Comparison of ENCODE assay signal across 39 mouse cellular contexts in genomic region chr10:78594566-78594965, GRCm38 (mm10). TPM values are rescaled to one million over a fixed set of nuclear protein-coding genes. Genes with fewer than 3 reads are reported as not detected.
DNase-seq lines count a peak whose midpoint lies in the region; ATAC-seq and TF ChIP-seq lines count a peak whose summit lies in the region.
"Had no signal": no experiment of that assay in that cellular context is flagged by ENCODE, and none has a peak within 500 bp of the region (broad histone marks: within the 10 kb centered on the region; RNA-seq: fewer than 3 reads in every experiment).

No protein-coding gene starts in this region.

- peak; percentile 80 for DNase-seq in CD4-positive helper T cell, adult 2 months (ENCODE audit: low read depth, low spot score)
- peak; percentile 58 for DNase-seq in T-cell, adult 2 months (ENCODE audit: low spot score)
- DNase-seq in naive thymus-derived CD4-positive, alpha-beta T cell, adult 2 months (ENCODE audit: low read depth), result peak; percentile 78
- DNase-seq in layer of hippocampus, adult 2 months (ENCODE audit: low spot score in 2 of 2), result no peak
- DNase-seq in lung, postnatal 4 days, result no peak
- DNase-seq: adrenal gland, postnatal 25 days; cerebellum, adult 11-12 months; cerebellum, postnatal 10 days; gastrocnemius, adult 2 months; heart, adult 2 months; heart, postnatal 10 days; lung, postnatal 36 days; right cerebral cortex, postnatal 25 days; spleen, adult 18-20 months had no signal

- ATAC-seq in intestine, embryonic 16.5 days, result peak; percentile 16; the same call in 1 of the 2 replicates
- ATAC-seq in intestine, embryonic 15.5 days, result no peak
- ATAC-seq: forebrain, embryonic 16.5 days; midbrain, embryonic 13.5 days had no signal

- H3K27me3 ChIP-seq in intestine, embryonic 16.5 days (replicated peaks; ENCODE audit: control insufficient read depth, insufficient read depth, low read length), result no peaks in the 10 kb centered on the region
- no peaks in the 10 kb centered on the region for H3K27me3 ChIP-seq in intestine, embryonic 15.5 days (replicated peaks)
- H3K27me3 ChIP-seq: embryonic facial prominence, embryonic 13.5 days; heart, embryonic 13.5 days; limb, embryonic 13.5 days; lung, embryonic 15.5 days; midbrain, embryonic 13.5 days had no signal

- H3K9ac ChIP-seq in intestine, embryonic 16.5 days (ENCODE audit: low read depth, low read length), result no peak overlapping the region
- no peak overlapping the region for H3K9ac ChIP-seq in intestine, embryonic 15.5 days
- H3K9ac ChIP-seq: embryonic facial prominence, embryonic 13.5 days; heart, embryonic 13.5 days; hindbrain, embryonic 15.5 days; limb, embryonic 13.5 days; lung, embryonic 15.5 days; midbrain, embryonic 13.5 days had no signal

- H3K27ac ChIP-seq in intestine, embryonic 16.5 days (ENCODE audit: low read length), result 0 out of 2 replicates have a peak overlapping the region, but pooled peaks have one; percentile 3
- H3K27ac ChIP-seq in intestine, embryonic 15.5 days, result no peak overlapping the region
- H3K27ac ChIP-seq in layer of hippocampus, adult 2 months, result no peak overlapping the region
- H3K27ac ChIP-seq: embryonic facial prominence, embryonic 13.5 days; forebrain, embryonic 10.5 days; gastrocnemius, adult 2 months; heart, adult 2 months; heart, embryonic 13.5 days; hindbrain, embryonic 10.5 days; hindbrain, embryonic 15.5 days; limb, embryonic 13.5 days; lung, embryonic 15.5 days; midbrain, embryonic 13.5 days had no signal

- no peak for TF ChIP-seq CTCF in layer of hippocampus, adult 2 months (conservative IDR thresholded peaks at IDR 0.05)

- H3K9me3 ChIP-seq in intestine, embryonic 16.5 days (ENCODE audit: control insufficient read depth, low read length), result no peaks in the 10 kb centered on the region
- H3K9me3 ChIP-seq in intestine, embryonic 15.5 days, result no peaks in the 10 kb centered on the region
- H3K9me3 ChIP-seq: embryonic facial prominence, embryonic 13.5 days; forebrain, embryonic 10.5 days; heart, embryonic 13.5 days; hindbrain, embryonic 10.5 days; hindbrain, embryonic 15.5 days; limb, embryonic 13.5 days; lung, embryonic 15.5 days; megakaryocyte, embryonic 14.5 days; midbrain, embryonic 13.5 days had no signal

- no peak overlapping the region for H3K4me2 ChIP-seq in intestine, embryonic 16.5 days (ENCODE audit: low read depth, low read length)
- no peak overlapping the region for H3K4me2 ChIP-seq in intestine, embryonic 15.5 days (replicated peaks)
- H3K4me2 ChIP-seq: embryonic facial prominence, embryonic 13.5 days; heart, embryonic 13.5 days; hindbrain, embryonic 15.5 days; limb, embryonic 13.5 days; liver, embryonic 11.5 days; lung, embryonic 15.5 days; midbrain, embryonic 13.5 days had no signal

- no peaks in the 10 kb centered on the region for H3K36me3 ChIP-seq in intestine, embryonic 16.5 days (ENCODE audit: control insufficient read depth, insufficient read depth, low read length)
- no peaks in the 10 kb centered on the region for H3K36me3 ChIP-seq in intestine, embryonic 15.5 days
- H3K36me3 ChIP-seq: hindbrain, embryonic 15.5 days; midbrain, embryonic 13.5 days had no signal

- peaks cover 8% of the 10 kb centered on the region for H3K4me1 ChIP-seq in intestine, embryonic 16.5 days (ENCODE audit: control insufficient read depth, insufficient read depth, low read length)
- H3K4me1 ChIP-seq in intestine, embryonic 15.5 days (replicated peaks), result no peaks in the 10 kb centered on the region

- no peak overlapping the region for H3K4me3 ChIP-seq in intestine, embryonic 16.5 days (ENCODE audit: low read length)
- no peak overlapping the region for H3K4me3 ChIP-seq in intestine, embryonic 15.5 days (replicated peaks)
- H3K4me3 ChIP-seq in layer of hippocampus, adult 2 months, result no peak overlapping the region
- H3K4me3 ChIP-seq: embryonic facial prominence, embryonic 13.5 days; forebrain, embryonic 10.5 days; gastrocnemius, adult 2 months; heart, adult 2 months; heart, embryonic 13.5 days; hindbrain, embryonic 10.5 days; hindbrain, embryonic 15.5 days; limb, embryonic 13.5 days; lung, embryonic 15.5 days; megakaryocyte, embryonic 14.5 days; midbrain, embryonic 13.5 days had no signal

RNA-seq across cellular contexts. Expression of gene Syde1, which starts 2.8 kb away (rescaled TPM):
- polyA plus RNA-seq in intestine, embryonic 16.5 days (2015; fragmentation: Nextera tagmentation; extraction: Ambion mirVana), result 12.5 and 13.4 TPM in 2 replicates
- 12.7 and 13.9 TPM in 2 replicates for polyA plus RNA-seq in intestine, embryonic 15.5 days (2015; fragmentation: Nextera tagmentation; extraction: Ambion mirVana)
- total RNA-seq in layer of hippocampus, adult 2 months (2021), result 1 to 10 TPM; 6.3 TPM
- total RNA-seq: CH12.LX had no signal

RNA-seq across cellular contexts. Expression of gene Ilvbl, which starts 20.4 kb away (rescaled TPM):
- polyA plus RNA-seq in intestine, embryonic 16.5 days (2015; fragmentation: Nextera tagmentation; extraction: Ambion mirVana), result 83.1 and 85.8 TPM in 2 replicates
- 59.4 and 63.9 TPM in 2 replicates for polyA plus RNA-seq in intestine, embryonic 15.5 days (2015; fragmentation: Nextera tagmentation; extraction: Ambion mirVana)
- total RNA-seq in layer of hippocampus, adult 2 months (2021), result 10 to 100 TPM; 27.8 to 30.2 TPM

RNA-seq across cellular contexts. Expression of gene Olfr1357, which starts 23.3 kb away (rescaled TPM):
- not detected in 2 replicates for polyA plus RNA-seq in intestine, embryonic 16.5 days (2015; fragmentation: Nextera tagmentation; extraction: Ambion mirVana)
- polyA plus RNA-seq in intestine, embryonic 15.5 days (2015; fragmentation: Nextera tagmentation; extraction: Ambion mirVana), result not detected in 2 replicates
- total RNA-seq in layer of hippocampus, adult 2 months (2021), result not detected
- total RNA-seq: adrenal gland, postnatal 25 days; CH12.LX; common myeloid progenitor, adult 5-6 weeks; ES-E14; gastrocnemius, adult 2 months; gastrocnemius, postnatal 4 days; heart, adult 2 months; heart, postnatal 10 days; layer of hippocampus, postnatal 25 days; left cerebral cortex, adult 8-10 months; left cerebral cortex, postnatal 36 days; neutrophil, adult 5-6 weeks had no signal
- polyA plus RNA-seq: embryonic facial prominence, embryonic 13.5 days; forebrain, embryonic 10.5 days; forebrain, embryonic 16.5 days; heart, adult 2 months; heart, embryonic 13.5 days; hindbrain, embryonic 10.5 days; hindbrain, embryonic 15.5 days; kidney, embryonic 14.5 days; limb, embryonic 13.5 days; liver, embryonic 11.5 days; liver, embryonic 16.5 days; lung, embryonic 15.5 days; midbrain, embryonic 13.5 days; neural tube, embryonic 11.5 days; stomach, embryonic 16.5 days had no signal

Comparison
In these comparisons a context has a peak if more than half of its experiments do, and no peak if none do; other contexts are left out.
1. DNase-seq: peak in CD4-positive helper T cell, adult 2 months (single experiment), T-cell, adult 2 months (single experiment) and naive thymus-derived CD4-positive, alpha-beta T cell, adult 2 months (single experiment); none in layer of hippocampus, adult 2 months (0 of 2) and lung, postnatal 4 days (0 of 2).